Mouse (Mus musculus) thymus, postnatal 10 days (tissue): Measurements from ENCODE around the gene Gm20696.

Experiments used
- DNase-seq, 2 experiments: peaks; one replicate each; pipeline ENCODE4 v3.0.0; 2021; ENCODE audit warnings: low spot score in 2 of 2

Gene Gm20696

DNA sequence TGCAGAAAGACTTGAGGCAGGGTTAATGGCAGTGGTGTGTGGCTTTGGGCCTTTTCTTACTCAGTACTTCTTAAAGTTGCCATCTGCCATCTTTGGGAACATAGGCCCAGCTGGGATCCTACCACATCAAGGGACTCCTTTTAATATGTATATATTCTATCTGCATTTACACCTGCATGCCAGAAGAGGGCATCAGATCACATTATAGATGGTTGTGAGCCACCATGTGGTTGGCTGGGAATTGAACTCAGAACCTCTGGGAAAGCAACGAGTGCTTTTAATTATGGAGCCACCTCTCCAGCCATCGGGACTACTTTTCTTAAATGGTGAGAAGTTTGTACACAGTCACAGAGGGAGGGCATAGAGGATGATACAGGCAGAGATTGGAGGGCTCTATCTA, 93.3 kb downstream of the Gm20696 start:
- DNase-seq, result no peak

DNA sequence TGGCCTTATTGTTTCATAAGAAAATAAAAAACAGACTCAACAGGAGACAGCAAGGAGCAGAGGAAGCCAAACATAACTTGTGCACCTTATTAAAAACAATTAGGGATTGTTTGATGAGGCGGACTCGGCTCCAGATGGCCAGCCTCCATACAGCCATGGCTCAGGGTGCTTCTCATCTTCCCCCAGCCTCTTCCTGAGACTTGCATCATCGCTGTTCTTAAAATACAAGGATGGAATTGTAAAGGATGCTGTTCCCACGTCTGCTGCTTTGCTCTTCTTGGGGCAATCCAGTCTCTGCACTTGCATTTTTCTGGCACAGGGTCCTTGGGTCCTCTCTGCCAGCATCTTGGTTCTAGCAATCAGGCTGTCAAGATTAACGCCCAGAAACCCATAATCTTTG, 94.5 kb downstream of the Gm20696 start:
- no peak for DNase-seq

DNA sequence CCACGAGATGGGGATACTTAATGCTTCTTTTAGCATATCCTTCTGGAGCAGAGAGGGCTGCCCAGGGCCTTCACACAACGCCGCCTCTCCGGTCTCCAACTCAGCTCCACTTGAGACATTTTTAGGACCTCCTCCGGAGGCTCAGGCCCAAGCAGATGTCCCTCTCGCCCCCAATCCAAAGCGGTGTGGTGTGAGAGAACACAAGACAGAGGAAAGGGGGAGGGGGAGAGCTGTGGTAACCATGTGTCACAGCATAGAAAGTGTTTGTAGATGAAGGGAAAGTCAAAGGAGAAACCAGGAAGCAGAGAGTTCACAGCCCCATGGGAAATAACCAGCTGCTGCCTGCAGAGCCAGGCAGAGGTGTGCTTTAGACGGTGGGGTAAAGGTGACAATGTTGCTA, 99.7 kb downstream of the Gm20696 start:
- peak; percentile 17 to 42 for DNase-seq

DNA sequence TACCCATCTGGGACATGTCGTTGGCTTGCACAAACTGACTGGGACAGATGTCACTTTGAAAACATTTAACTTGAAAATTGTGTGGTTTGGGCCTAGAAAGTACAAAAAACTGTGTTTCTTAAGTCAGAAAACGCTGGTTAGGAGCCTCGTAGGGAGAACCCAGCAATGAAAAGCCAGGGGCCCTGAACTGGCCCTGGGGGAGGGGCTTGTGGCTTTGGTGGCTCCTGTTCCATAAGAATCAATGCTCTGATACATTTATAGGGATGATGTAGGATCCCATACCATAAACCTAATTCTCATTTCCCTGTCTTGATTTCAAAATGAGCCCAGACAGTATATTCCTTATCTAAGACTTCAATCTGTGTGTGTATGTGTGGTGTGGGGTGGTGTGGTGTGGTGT, 101.8 kb downstream of the Gm20696 start:
- DNase-seq, result no peak

DNA sequence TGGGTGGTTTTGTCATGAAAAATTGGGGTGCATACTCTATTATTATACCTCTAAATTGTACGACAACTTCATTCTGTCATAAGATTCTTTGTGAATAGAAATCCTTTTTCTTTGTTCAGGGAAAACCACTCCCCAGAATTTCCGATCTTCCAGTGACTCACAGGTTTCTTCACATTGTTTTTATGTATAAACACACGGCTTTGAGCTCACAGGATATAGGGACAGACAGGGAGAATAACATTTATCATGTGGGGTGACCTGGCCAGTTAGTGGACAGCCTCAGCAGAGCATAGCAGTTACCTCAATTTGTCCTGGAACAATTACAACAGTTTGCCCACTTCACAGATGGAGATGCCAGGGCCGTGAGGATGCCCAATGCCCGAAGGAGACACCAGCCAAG, 109.6 kb downstream of the Gm20696 start:
- DNase-seq, result no peak

DNA sequence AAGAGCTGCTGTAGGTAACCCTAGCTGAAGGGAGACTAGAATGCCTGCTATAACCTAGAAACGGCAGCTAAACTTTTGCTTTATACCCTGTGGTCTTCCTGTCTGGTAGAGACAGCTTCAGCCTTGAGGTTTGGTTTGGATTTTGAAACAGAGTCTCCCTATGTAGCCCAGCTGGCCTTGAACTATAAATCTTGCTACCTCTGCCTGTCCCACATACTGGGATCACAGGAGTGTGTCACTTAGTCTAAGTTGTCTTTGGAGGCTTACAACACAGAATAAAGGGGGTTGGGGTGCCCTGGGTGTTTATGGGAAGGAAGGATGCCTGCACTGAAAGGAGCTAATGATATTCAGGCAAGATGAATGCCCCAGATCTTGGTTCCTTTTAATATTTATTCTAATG, 113.8 kb downstream of the Gm20696 start:
- DNase-seq, result no peak

- DNase-seq, result no peak
Measured at GRCm38 (mm10) chr6:99546416-99546815, 120.2 kb downstream of the Gm20696 start.

DNA sequence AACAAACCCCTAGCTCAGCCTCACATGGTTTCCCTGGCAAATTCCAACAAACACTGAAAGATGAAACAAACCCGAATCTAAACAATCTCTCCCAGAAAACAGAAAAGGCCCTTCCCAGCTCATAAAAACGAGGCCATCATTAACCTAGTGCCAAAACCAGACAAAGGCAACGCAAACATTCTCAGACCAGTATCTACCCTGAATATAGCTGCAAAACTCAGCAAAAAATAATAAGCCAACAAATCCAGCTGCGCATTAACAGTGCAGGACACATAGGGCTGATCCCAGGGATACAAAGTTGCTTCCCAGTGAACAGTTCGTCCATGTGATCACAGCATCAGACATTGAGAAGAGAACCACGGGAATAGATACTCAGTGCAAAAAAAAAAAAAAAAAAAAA, 121.2 kb downstream of the Gm20696 start:
- DNase-seq, result no peak

GRCm38 (mm10) chr6:99541105-99541504, 125.5 kb downstream of the Gm20696 start:
- no peak for DNase-seq

- no peak for DNase-seq
Measured at GRCm38 (mm10) chr6:99540653-99541052, 125.9 kb downstream of the Gm20696 start.

DNA sequence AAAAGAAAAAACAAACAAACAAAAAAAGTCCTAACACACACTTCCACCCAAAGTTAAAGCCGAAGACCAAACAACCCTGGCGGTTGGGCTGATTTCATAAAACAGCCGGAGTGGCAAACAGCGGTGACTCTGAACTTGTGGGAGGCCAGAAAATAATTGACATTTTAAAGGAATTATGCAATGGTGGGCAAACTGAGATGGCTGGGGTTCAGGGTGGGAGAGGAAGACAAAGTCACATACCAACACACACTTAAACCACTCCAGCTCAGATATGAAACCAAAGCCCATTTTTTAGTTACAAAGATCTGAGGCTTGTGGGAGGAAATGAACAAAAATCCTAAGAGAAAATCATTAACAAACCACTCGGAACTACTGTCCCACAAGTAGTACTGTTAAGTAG, 126.5 kb downstream of the Gm20696 start:
- DNase-seq, result no peak

- no peak for DNase-seq
Measured at GRCm38 (mm10) chr6:99538194-99538941, 128.2 kb downstream of the Gm20696 start.

- DNase-seq, result no peak
Measured at GRCm38 (mm10) chr6:99534211-99534745, 132.3 kb downstream of the Gm20696 start.

DNA sequence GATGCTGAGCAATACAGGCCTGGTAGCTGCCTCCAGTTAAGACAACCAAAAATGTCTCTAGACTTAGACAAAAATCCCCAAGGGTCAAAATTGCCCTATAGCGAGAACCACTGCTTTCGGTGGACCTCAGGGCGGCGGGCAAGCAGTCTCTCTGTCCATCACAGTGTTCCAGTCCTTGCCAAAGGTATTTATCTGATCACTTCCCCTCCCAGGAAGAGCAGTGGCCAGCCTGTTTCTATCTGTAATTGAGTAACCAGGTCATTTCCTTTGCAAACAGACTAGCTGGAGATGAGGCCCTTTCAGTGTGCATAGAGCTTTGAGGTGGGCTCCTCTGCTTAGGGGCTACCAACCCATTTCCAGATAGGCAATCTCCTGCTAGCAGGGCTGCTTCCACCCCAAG, 134.1 kb downstream of the Gm20696 start:
- DNase-seq, result no peak

DNA sequence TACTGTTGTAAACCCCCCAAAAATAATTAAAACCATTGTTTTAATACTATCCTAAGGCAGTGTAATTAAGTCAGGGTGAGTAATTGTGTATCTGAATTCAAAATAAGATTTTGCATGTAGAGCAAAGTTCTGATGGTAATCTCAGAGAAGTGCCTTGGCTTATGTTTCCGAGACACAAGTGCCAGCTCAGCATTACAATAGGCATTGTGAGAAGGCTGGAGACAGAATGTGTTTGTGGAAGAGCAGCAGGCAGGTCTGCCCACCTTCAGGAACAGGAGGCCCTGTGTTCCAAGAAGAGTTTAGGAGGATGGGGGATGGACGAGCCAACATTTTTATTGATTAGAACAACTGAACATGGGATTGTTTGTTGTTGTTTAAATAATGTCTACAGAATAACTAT, 137.6 kb downstream of the Gm20696 start:
- DNase-seq, result no peak

GRCm38 (mm10) chr6:99527457-99528105, 139.0 kb downstream of the Gm20696 start:
- no peak for DNase-seq

GRCm38 (mm10) chr6:99525351-99525750, 141.2 kb downstream of the Gm20696 start:
- DNase-seq, result peak in 1 of 2 experiments; percentile 36

- DNase-seq, result no peak
Measured at GRCm38 (mm10) chr6:99523679-99524370, 142.8 kb downstream of the Gm20696 start.

- peak; percentile 51 to 56 for DNase-seq
Measured at GRCm38 (mm10) chr6:99523109-99523632, 143.4 kb downstream of the Gm20696 start.

DNA sequence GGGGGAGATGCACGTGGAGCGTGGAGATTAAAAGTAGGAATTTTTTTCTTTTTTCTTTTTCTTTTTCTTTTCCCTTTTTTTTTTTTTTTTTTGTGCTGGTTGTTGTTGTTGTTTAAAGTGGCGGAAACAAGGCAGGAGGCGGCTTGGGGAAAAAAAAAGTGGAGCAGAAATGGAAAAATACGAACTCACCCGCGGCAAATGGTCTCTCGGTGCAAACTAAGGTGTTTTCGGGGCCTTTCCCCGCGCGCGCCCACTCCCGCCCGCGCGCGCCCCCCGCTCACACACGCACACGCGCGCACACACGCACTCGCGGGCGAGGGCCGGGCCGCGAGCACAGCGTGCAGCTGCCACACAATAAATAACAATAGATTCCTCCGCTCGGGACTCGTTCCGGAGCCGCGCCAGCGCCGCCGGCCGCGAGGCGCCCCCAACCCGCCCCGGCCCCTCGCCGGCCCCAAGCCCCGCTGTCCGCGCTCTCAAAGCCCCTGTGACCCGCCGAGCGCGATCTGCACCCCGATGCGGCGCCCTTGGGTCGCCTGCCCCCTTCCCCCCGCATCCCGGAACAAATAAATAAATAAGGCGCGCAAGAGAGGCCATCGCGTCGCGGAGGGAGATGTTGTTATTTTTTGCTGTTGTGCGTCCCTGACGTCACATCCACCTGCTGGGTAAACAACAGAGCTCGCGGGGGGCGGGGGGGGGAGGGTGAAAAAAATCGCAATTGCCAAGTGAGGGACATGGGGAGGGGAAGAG, 144.1 kb downstream of the Gm20696 start, which contains the start of gene Foxp1:
Foxp1 (minus strand) TSS at position 363 of the 750 bp plus-strand sequence.
- peak; percentile 71 to 74 for DNase-seq

DNA sequence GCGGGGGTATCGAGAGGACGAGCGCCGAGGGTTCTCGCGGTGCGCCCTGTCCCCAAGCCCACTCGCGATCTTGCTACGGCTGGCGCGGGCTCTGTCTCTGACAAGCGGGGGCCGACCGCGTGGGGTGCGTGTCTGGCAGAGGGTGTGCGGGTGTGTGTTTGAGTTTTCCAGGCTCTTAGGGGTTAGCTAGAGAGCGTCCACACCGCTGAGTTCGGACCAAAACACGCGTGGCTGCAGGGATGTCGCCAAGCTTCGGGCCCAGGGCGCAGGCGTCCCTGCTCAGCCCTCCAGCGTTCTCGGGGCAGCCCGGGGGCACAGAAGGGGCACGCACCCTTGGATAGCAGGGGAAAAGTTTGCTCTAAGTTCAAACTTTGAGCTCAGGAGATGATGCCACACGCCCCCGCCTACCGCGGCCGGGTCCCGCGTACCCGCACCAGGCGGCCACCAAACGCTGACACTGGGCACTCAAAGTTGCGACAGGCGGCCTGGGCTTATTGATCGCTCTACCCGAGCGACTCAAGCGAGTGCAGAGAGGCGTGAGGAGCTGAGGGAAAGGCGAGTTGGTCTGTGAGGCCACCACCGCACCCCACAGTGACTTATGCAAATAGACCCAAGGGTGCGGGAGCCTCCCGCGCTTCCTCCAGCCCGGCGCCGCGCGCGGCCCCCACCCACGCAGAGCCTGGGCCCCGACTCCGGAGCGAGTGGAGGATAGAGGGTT, 144.8 kb downstream of the Gm20696 start:
- peak; percentile 36 to 46 for DNase-seq
